Mouse (Mus musculus) forebrain, postnatal 0 days (tissue): ENCODE data around the gene 2900026A02Rik. TPM values are rescaled to one million over a fixed set of nuclear protein-coding genes. Genes with fewer than 3 reads are reported as not detected.

ENCODE experiments used
- ATAC-seq: fragments of 200-750 bp; cut with Nextera tagmentation; 2 replicates; pipeline ENCODE4 v1.8.0; 2017; ENCODE audit warnings: mild to moderate bottlenecking, moderate library complexity
- DNase-seq: peaks from one replicate; pipeline ENCODE4 v3.0.0-alpha.2; 2015
- H3K27ac ChIP-seq: fragments of 300-500 bp; sonication (generic); 2 replicates; pipeline ENCODE4 v1.5.1; 2014; ENCODE audit warnings: low read depth, mild to moderate bottlenecking, antibody characterized with exemption, low read length, moderate library complexity, mixed read lengths
- H3K27me3 ChIP-seq: fragments of 300-500 bp; sonication (generic); 2 replicates; pipeline ENCODE4 v1.6.1; 2014; ENCODE audit warnings: mild to moderate bottlenecking, low read length, mixed read lengths; ENCODE audit not compliant: insufficient read depth
- H3K36me3 ChIP-seq: fragments of 300-500 bp; sonication (generic); 2 replicates; pipeline ENCODE4 v1.6.1; 2014; ENCODE audit warnings: mild to moderate bottlenecking, moderate library complexity; ENCODE audit not compliant: insufficient read depth
- H3K4me1 ChIP-seq: fragments of 300-500 bp; sonication (generic); 2 replicates; pipeline ENCODE4 v1.6.1; 2014; ENCODE audit warnings: antibody characterized with exemption; ENCODE audit not compliant: insufficient read depth
- H3K4me2 ChIP-seq: fragments of 300-500 bp; sonication (generic); 2 replicates; pipeline ENCODE4 v1.6.1; 2014; ENCODE audit warnings: low read depth, mild to moderate bottlenecking, moderate library complexity
- H3K4me3 ChIP-seq: fragments of 300-500 bp; sonication (generic); 2 replicates; pipeline ENCODE4 v1.5.1; 2014; ENCODE audit warnings: low read depth, low read length, mixed read lengths
- H3K9ac ChIP-seq: fragments of 300-500 bp; sonication (generic); 2 replicates; pipeline ENCODE4 v1.6.1; 2014; ENCODE audit warnings: mild to moderate bottlenecking
- H3K9me3 ChIP-seq: fragments of 300-500 bp; sonication (generic); 2 replicates; pipeline ENCODE4 v1.6.1; 2016; ENCODE audit warnings: low read length
- CTCF ChIP-seq: sonication (generic); IDR thresholded peaks from 2 replicates; pipeline ENCODE4 v1.5.1; 2016; ENCODE audit warnings: antibody characterized with exemption, control low read depth, low read depth
- WGBS: fragments of 180-500 bp; shearing (Covaris S2); extraction: QIAGEN DNeasy Blood & Tissue Kit; methylation state at CpG from one replicate; pipeline ENCODE4 v1.1.7; 2014; 5-methylcytosine and 5-hydroxymethylcytosine counted together
- polyA plus RNA-seq: library from polyadenylated mRNA; unstranded; fragments of >200 nt; fragmentation: Nextera tagmentation; extraction: Ambion mirVana; gene quantifications from 2 replicates; pipeline ENCODE4 v1.2.1, GENCODE M21; 2015
- total RNA-seq: library from RNA; depleted of rRNA; stranded (reverse); fragments of >200 nt; gene quantifications from 2 replicates; pipeline ENCODE4 v1.2.3, GENCODE M21; 2014

2900026A02Rik gene
- total and polyA plus RNA-seq, 2 experiments from 2014 or later, result 3.3 to 10.9 TPM

DNA sequence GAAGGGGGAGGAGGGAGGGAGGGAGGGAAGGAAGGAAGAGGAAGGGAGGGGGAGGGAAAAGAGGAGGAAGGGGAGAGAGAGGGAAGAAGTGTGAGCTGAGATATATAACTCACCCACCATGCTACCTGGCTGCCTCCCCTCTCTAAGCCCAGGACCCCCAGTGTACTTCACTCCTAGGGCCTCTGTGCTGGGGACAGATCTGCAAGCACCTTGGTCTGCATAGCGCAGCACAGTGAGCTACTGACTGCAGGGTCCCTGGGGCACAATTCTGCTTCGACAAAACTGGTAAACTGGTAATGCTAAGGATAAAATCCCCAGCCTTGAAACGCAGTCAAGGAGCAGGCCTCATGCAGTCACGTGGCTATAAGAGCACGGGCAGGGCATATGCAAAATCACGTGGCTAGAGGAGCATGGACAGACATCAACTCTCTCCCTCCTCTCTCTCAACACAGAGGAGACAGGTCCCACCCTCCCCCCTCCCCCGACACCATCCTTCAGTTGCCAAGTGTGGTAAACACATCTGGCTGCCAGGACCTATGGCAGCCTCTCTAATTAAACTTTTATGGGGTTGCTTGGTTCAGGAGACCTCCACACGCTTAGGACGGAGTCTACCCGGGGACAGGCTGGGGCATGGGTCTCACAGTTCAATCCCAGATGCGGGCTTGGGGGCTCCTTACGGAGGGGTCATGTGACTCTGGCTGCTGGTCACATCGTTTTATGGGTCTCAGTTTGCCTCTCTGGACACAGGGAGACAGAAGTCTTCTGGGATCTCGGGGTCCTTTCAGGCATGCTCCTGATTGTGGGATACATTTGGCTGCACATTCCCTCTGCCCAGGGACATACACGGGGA lies 100.1 kb downstream of the 2900026A02Rik start:
- H3K27ac ChIP-seq, result no peak overlapping the region
- TF ChIP-seq CTCF, result no peak
- no peaks in the 10 kb centered on the region for H3K36me3 ChIP-seq
- DNase-seq, result no peak
- no peak overlapping the region for H3K4me2 ChIP-seq
- no peak overlapping the region for H3K9ac ChIP-seq
- peaks cover 10% of the 10 kb centered on the region; the same call in 1 of the 2 replicates for H3K4me1 ChIP-seq
- H3K4me3 ChIP-seq, result no peak overlapping the region
- WGBS, result 43% methylated on average over 15 of the region's 15 CpGs
- no peaks in the 10 kb centered on the region for H3K9me3 ChIP-seq
- no peaks in the 10 kb centered on the region for H3K27me3 ChIP-seq
- ATAC-seq, result no peak

DNA sequence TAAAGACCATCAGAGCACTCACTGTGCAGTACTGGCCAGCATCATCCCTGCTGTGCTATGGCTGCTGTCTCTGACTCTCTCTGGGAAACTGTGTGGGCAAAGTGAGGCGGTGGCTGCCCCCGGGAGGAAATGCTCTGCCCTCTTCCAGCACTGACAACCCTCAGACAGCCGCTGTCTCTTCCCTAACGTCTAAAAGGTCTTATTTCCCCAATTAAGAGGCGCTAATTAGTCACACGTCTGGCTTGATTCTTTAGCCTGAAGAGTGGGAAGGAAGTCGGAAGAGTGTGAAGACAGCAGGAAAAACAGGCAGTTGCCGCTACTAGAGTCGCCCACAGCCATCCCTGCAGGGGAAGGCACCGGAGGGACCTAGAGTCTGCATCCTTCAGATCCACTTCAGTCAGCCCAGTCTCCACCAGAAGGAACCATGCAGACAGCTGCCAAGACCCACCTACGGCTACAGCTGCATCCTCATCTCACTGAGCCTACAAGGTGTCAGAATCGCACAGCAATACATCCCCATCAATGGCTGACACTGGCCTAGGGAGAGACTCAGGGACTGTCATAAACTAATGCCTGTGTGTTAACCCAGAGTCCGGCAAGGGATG lies 101.1 kb downstream of the 2900026A02Rik start:
- Histone ChIP-seq H3K4me1 (peaks cover 10% of the 10 kb centered on the region; the same call in 1 of the 2 replicates), H3K9ac (peak overlapping the region; percentile 22; the same call in 1 of the 2 replicates), H3K4me3 (no peak overlapping the region), H3K36me3 (no peaks in the 10 kb centered on the region), H3K4me2 (no peak overlapping the region), H3K27me3 (no peaks in the 10 kb centered on the region), H3K9me3 (no peaks in the 10 kb centered on the region), H3K27ac (no peak overlapping the region)
- DNase-seq, result no peak
- 29% methylated on average over 13 of the region's 13 CpGs for WGBS
- no peak for TF ChIP-seq CTCF
- ATAC-seq, result 0 out of 2 replicates have a peak, but pooled peaks have one; percentile 21

- no peak overlapping the region for H3K4me2 ChIP-seq
- 85% methylated on average over 9 of the region's 9 CpGs for WGBS
These were observed 101.7 kb downstream of the 2900026A02Rik start for GRCm38 (mm10) chr5:113119291-113119690.

GRCm38 (mm10) chr5:113118695-113119094 lies 102.3 kb downstream of the 2900026A02Rik start:
- 58% methylated on average over 6 of the region's 6 CpGs for whole genome bisulfite sequencing
- Histone ChIP-seq H3K4me2 (no peak overlapping the region), H3K9ac (no peak overlapping the region), H3K36me3 (no peaks in the 10 kb centered on the region), H3K4me1 (peaks cover 10% of the 10 kb centered on the region; the same call in 1 of the 2 replicates), H3K27me3 (no peaks in the 10 kb centered on the region), H3K27ac (no peak overlapping the region), H3K9me3 (no peaks in the 10 kb centered on the region), H3K4me3 (no peak overlapping the region)
- no peak for ATAC-seq
- DNase-seq, result no peak
- TF ChIP-seq CTCF, result no peak

More at GRCm38 (mm10) chr5:113119291-113119690, 101.7 kb downstream of the 2900026A02Rik start:
- H3K36me3 ChIP-seq, result no peaks in the 10 kb centered on the region
- no peak for TF ChIP-seq CTCF
- H3K4me1 ChIP-seq, result peaks cover 10% of the 10 kb centered on the region; the same call in 1 of the 2 replicates
- no peaks in the 10 kb centered on the region for H3K9me3 ChIP-seq
- H3K9ac ChIP-seq, result 0 out of 2 replicates have a peak overlapping the region, but pooled peaks have one; percentile 22
- H3K27me3 ChIP-seq, result no peaks in the 10 kb centered on the region
- no peak overlapping the region for H3K4me3 ChIP-seq
- no peak for ATAC-seq
- DNase-seq, result no peak
- no peak overlapping the region for H3K27ac ChIP-seq

DNA sequence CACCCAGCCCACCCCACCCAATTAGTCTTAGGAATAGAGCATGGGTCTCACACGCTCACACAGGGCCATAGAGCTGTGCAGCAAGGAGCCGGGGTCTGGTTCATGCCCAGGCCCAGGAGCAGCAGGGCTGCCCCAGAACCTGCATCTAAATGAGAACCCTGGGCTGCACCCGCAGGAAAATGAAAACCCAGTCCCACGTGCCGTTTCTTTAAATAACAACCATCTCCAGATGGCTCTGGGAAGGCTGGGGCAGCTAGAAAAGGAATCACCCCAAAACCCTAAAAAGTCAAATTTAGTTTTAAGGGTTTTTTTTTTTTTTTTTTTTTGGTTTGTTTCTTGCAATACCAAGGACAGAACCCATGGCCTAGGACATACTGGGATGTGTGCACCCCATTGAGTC lies 103.7 kb downstream of the 2900026A02Rik start:
- TF ChIP-seq CTCF, result no peak
- no peak for DNase-seq
- peaks cover 8% of the 10 kb centered on the region; the same call in 1 of the 2 replicates for H3K4me1 ChIP-seq
- no peak overlapping the region for H3K4me2 ChIP-seq
- no peaks in the 10 kb centered on the region for H3K9me3 ChIP-seq
- H3K9ac ChIP-seq, result no peak overlapping the region
- H3K4me3 ChIP-seq, result no peak overlapping the region
- ATAC-seq, result peak; percentile 8; the same call in 1 of the 2 replicates
- H3K36me3 ChIP-seq, result no peaks in the 10 kb centered on the region
- H3K27me3 ChIP-seq, result no peaks in the 10 kb centered on the region
- WGBS, result 57% methylated on average over 5 of the region's 5 CpGs
- no peak overlapping the region for H3K27ac ChIP-seq

DNA sequence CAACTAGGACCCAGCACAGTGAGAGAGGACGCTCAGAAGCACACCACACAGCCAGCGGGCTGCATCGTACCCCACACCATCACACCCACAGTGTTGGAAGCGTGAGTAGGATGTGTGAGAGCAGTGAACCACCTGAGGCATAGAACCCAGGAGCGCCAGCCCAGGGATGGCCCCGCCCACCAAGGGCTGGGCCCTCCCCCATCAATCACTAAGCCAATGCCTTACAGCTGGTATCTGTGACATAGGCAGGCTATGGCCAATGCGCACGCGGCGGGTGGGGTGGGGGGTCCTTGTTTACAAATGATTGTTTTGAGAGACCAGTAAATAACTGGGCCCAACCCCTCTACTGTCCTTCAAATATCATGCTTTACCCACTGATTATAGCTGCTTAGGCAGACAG lies 105.1 kb downstream of the 2900026A02Rik start:
- TF ChIP-seq CTCF, result no peak
- Histone ChIP-seq H3K36me3 (no peaks in the 10 kb centered on the region), H3K9ac (no peak overlapping the region), H3K4me1 (no peaks in the 10 kb centered on the region), H3K27ac (no peak overlapping the region), H3K4me3 (no peak overlapping the region), H3K4me2 (no peak overlapping the region), H3K27me3 (no peaks in the 10 kb centered on the region), H3K9me3 (no peaks in the 10 kb centered on the region)
- WGBS, result 79% methylated on average over 10 of the region's 10 CpGs
- ATAC-seq, result no peak
- no peak for DNase-seq
